Mouse (Mus musculus): ENCODE data around the gene Chtf18. TPM values are rescaled to one million over a fixed set of nuclear protein-coding genes. Genes with fewer than 3 reads are reported as not detected.
"Not testable (repeated sequence)": the region's sequence is repeated elsewhere in the genome, so short reads cannot be mapped to it uniquely, and the experiment has no call there.

Chtf18 gene
- 7.7 and 8.6 TPM in 2 replicates for total RNA-seq (2015; ENCODE audit: low replicate concordance)
- total RNA-seq (2017; ENCODE audit: low replicate concordance) = 7.6 and 11.8 TPM in 2 replicates

DNA sequence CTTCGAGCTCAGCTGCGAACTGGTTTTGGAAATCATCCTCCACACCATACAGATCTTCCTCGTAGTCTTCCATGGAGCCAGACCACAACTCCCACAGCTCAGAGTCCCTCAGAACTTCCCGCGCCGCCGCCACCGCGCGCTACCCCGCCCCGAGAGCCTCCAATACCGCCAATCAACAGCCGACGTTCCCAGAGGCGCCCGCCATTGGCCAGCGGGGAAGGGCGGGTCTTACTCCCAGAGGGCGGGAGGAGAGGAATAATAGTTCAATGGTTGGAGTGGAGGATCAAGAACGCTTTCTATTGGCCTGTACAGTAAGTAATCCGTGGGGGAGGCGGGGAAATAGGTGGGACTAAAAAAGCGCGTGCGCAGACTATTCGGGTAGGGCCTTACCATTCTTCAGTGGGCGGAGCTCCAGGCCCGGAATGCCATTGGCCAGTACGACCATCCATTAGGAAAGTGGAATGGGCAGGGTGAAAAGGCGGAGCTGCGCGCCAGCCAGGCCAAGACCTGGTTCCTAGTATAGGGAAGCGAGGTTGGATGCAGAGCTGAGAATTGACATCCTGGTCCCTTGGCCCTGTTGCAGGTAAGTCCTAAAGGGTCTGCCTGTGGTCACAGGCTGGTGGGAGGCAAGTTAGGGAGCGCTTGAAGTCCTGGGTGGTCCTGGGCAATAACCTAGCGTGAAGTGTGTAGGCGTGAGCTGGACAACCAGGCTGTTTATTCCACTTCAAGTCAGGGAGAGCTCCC is at the start of gene Chtf18, which contains the start of gene Rpusd1:
Chtf18 (minus strand) TSS at position 155 of the 744 bp plus-strand sequence.
Rpusd1 (plus strand) TSS at position 406 of the 744 bp plus-strand sequence.
- ATAC-seq (replicated peaks; ENCODE audit: low FRiP score, poor library complexity, severe bottlenecking) = peak; percentile 92

DNA sequence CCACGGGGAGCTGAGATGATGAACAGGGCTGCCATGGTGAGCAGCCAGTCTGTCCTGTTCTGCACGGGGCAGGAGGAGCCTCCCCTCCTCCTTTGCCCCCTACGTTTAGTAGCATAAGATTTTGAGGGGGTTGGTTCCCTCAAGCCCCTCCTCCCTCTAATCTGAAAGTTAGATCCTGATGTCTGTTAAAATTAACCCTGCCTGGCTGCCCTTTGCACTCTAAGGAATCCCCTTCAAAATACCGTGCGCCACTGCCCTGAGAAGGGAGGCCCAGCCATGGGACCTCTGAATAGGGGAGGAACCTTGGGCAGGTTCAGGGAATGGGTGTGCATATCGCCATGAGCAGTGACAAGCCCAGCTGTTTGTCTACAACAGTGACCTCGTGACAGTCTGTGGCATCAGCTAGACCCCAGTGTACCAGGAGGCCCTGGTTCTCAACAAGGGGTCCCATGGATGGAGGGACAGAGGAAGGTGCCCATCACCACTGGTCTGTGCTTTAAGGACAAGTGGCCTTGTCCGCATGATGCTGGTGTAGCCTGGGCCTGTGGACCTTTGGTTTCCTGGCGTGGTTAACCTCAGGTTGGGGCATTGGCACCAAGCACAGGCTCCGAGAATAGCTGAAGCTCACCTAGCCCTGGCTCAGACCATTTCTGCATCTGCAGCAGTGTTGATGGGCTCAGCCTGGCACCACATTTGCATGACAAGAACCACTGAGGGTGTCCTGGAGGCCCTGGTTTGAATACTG is 48.3 kb upstream of the Chtf18 start:
- no peak for ATAC-seq (replicated peaks; ENCODE audit: low FRiP score, poor library complexity, severe bottlenecking)

DNA sequence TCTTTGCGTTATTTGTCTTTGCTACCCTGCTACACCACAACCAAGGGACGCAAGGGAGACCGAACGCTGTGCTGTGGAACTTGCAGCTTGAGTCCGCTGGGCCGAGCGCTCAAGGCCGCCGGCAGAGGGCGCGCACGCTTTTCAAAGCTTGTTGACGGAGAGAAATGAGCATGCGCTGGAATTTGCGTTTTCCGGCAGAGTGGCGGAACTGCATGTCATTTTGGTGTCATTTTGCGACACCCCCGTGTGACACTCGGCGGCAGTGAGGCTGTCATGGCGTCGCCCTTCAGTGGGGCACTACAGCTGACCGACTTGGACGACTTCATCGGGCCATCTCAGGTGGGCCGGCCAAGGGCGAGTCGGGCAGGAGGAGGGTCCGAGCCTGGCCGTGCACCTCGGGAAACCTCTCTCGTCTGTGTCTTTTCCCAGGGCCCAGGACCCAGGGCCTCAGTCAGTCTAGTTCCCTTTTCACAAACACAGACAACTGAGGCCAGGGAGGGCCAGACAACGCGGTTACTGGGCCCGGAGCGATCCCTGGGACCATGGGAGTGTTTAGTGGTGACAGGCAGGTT is 46.4 kb upstream of the Chtf18 start, which contains the start of gene Narfl:
Narfl (plus strand) TSS at position 228 of the 572 bp plus-strand sequence.
- peak; percentile 97 for ATAC-seq (replicated peaks; ENCODE audit: low FRiP score, poor library complexity, severe bottlenecking)

DNA sequence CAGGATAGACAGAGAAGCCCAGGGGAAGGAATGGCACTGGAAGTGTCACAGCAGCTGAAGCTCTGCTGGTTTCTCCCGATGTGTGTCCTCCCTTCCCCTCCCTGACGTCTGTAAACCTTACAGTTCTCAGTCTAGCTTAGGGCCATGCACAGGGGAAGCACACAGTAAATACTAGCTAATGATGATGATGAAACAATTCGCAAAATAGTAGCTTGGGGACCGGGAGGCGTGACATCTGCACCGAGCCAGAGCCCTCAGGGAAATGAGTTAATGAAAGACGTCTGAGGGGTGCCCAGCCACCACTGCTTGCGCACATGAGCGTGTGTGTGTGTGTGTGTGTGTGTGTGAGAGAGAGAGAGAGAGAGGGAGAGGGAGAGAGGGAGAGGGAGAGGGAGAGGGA is 42.1 kb upstream of the Chtf18 start:
- no peak for ATAC-seq (replicated peaks; ENCODE audit: low FRiP score, poor library complexity, severe bottlenecking)

GRCm38 (mm10) chr17:25765886-25766285 is 38.7 kb upstream of the Chtf18 start:
- no peak for ATAC-seq (replicated peaks; ENCODE audit: low FRiP score, poor library complexity, severe bottlenecking)

DNA sequence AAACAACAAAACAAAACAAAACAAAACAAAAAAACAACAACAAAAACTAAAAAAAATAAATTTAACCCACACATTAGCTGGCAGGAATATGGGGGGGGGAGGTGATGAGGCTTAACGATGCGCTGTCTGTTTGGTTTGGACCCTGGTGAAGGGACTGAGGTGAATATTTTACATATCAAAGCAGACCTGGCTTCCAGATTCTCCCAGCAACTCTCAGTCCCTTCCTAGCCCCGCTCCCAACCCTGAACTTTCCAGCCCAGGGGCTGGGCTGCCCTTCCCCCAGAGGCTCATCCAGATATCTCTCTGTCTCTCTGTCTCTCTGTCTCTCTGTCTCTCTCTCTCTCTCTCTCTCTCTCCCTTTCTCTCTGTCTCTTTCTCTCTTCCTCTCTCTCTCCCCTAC is 35.4 kb upstream of the Chtf18 start:
- ATAC-seq (replicated peaks; ENCODE audit: low FRiP score, poor library complexity, severe bottlenecking) = no peak

GRCm38 (mm10) chr17:25761561-25761970 is 34.3 kb upstream of the Chtf18 start:
- no peak for ATAC-seq (replicated peaks; ENCODE audit: low FRiP score, poor library complexity, severe bottlenecking)

GRCm38 (mm10) chr17:25760148-25760547 is 32.9 kb upstream of the Chtf18 start:
- no peak for ATAC-seq (replicated peaks; ENCODE audit: low FRiP score, poor library complexity, severe bottlenecking)

DNA sequence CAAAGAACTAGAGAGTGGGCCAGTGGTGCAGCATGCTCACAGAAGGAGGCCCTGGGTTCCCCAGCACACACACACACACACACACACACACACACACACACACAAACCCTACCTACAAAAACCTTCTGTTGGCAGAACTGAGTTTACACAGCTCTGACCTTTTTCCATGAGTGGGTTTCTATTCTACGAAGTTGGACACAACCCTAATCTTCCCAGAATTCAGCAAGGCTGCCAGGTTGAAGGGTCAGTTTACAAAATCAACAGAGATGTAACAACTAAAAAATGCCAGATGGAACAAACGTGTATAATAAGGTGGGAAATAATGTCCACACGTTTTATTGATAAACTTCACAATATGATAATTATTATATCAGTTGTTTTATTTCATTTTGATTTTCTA is 30.5 kb upstream of the Chtf18 start:
- ATAC-seq (replicated peaks; ENCODE audit: low FRiP score, poor library complexity, severe bottlenecking) = no peak

DNA sequence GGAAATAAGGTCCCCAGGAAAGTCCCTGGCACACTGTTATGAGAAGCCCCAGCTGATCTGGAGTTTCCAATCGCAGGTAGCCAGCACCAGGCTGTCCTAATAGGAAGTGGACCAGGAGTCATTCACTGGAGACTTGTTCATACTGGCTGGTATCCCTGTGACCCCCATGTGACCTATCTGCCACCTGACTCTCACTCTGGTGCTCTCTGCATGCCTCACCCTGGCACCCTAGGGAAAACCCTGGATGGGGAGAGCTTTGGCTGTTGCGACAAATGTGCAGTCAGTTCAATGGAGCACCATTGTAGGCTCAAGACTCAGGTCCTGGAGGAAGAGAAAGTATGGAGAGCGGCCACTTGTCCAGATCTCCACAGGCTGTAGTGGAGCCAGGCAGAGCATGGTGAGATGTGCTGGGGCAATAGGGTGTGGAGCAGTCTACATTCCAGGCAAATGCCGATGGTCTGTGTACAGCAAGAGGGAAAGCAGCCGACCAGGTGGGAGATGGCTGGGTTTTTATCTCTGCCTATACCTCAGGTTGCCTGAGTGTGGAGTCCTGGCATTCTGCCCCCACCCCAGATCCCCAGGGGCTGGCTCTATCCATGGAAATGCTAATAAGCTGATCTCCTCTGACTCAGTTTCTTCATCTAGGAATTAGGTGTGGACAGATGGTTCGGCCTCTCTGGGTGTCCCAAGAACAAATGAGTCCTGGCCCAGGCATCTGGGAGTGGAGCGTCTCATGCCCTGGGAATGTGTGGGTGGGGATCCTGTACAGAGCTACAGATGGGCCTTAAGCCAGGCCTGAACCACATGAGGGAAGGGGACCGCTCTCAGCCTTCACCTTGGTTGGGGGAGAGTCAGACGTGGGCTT is 29.4 kb upstream of the Chtf18 start:
- ATAC-seq (replicated peaks; ENCODE audit: low FRiP score, poor library complexity, severe bottlenecking) = no peak

DNA sequence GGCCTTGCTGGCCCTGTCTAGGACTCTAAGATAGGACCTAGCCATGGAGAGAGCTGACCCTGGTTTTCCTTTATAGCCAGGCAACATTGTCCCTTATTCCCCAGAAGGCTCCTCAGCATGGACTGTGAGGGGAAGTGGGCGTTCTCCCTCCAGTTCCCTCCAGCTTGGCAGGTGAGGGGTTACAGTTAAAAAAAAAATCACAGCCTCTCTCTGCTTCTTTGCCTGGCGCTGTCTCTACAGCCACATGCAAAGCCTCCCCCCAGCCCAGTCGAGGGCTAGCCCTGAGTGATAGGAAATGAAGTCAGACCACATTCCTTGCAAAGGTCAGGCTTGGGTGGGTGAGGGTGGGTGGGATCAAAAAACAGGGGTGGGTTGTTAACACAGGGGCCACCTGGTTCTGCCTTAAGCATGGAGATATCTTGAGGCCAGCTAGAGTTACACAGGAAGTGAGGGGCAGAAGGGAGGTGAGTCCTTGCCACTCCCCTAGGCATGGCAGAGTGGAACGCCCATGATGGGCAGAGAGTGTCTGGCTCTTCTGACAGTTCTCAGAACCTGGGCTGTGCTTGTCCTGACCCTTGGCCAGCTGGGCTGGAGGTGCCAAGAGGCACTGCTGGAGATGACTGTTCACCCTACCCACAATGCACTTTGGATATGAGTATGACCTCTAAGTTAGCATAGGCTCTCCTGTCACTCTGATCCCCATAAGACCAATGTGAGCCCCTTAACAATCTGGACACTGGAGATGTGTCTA is 28.6 kb upstream of the Chtf18 start:
- no peak for ATAC-seq (replicated peaks; ENCODE audit: low FRiP score, poor library complexity, severe bottlenecking)

DNA sequence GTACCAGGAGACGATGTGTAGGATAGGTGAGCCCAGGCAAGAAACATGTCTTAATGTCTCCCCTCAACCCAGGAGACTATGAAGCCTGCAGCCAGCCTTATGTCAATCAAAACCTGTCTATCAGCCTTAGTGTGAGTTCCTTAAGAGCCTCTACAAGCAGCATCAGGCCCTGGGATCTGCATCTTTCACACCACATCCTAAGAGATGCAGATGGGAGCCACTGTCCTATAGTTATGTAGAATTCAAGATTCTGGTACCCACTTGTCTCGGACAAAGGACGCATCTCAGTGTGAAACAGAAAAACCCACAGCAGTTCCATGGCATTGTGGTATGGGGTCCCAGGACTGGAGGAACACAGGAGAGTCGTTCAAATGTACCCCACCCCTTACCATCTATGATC is 27.9 kb upstream of the Chtf18 start:
- no peak for ATAC-seq (replicated peaks; ENCODE audit: low FRiP score, poor library complexity, severe bottlenecking)

DNA sequence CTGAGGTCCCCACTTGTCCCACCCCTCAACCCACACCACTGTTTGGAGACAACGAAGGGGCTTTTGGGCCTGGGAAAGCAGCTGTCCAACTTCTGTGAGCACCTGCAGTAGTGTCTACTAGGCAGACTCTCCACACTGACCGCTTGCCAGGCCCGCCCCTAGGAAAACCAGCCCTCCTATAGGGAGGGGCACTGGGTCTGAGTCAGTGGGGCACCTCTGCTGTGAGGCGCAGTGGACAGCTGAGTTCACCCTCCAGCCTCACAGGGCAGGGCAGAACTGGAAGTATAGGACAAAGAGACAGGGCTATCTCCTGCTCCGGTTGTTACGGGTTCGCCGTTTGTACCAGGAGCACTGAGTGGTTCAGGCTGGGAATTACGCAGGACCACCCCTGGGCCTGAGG is 27.0 kb upstream of the Chtf18 start, which contains the start of gene Msln:
Msln (minus strand) TSS at position 138 of the 400 bp plus-strand sequence.
- no peak for ATAC-seq (replicated peaks; ENCODE audit: low FRiP score, poor library complexity, severe bottlenecking)

- no peak for ATAC-seq (replicated peaks; ENCODE audit: low FRiP score, poor library complexity, severe bottlenecking)
Observed at GRCm38 (mm10) chr17:25751446-25751845, 24.2 kb upstream of the Chtf18 start.

DNA sequence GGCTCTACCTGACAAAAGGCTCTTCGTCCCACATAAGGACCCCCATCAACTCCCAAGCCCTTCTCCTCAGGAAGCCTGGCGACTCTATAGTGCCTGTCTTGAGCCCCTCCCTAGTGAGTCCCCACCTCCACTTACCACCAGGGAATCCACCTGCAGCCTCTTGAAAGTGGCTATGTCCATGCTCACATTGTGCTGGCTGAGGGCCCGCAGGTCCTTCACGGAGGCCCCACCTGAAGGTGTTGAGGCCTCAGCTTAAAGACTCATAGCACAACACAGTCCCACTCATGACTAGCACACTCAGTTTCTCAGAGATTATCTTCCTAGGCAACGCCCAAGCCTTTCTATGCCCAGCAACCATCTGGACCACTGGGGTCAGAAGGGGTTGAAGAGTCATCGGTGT is 22.1 kb upstream of the Chtf18 start:
- ATAC-seq (replicated peaks; ENCODE audit: low FRiP score, poor library complexity, severe bottlenecking) = no peak

DNA sequence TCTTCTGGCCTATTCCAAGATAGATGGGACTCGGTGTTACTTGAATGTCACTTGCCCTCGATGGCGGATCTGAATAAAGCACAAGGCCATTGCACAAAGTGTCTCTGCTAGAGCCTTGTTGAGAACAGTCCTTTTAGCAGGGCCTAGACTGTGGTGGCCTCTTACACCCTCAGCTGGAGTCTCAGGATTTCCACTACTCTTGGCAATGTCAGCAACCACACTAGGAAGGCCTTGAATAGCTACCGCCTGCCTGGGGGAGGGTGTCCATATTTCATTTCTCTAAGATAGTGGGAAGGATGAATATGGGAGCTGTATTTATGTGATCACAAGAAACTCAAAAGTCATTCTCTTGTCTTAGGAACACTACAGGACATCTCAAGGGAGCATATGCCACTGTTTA is 21.0 kb upstream of the Chtf18 start:
- ATAC-seq (replicated peaks; ENCODE audit: low FRiP score, poor library complexity, severe bottlenecking) = no peak

DNA sequence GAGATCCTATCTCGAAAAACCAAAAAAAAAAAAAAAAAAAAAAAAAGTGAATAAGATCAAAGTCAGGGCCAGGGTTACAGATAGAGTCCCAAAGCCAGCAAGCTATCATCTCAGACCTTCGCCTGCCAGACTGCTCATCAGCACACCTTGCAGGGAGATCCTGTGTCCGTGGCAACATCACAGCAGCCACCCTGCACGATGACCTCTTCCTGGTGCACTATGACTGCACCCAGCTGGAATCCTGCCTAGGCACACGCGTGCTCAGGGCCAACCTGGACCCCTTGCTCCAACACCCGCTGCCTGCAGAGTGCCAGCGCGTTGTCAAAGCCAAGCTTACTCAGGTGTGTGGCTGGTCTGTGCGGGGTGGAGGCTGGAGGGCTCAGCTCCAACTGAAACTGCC is 17.1 kb upstream of the Chtf18 start:
- no peak for ATAC-seq (replicated peaks; ENCODE audit: low FRiP score, poor library complexity, severe bottlenecking)

- no peak for ATAC-seq (replicated peaks; ENCODE audit: low FRiP score, poor library complexity, severe bottlenecking)
Observed at GRCm38 (mm10) chr17:25743831-25744230, 16.6 kb upstream of the Chtf18 start.

GRCm38 (mm10) chr17:25741471-25741870 is 14.3 kb upstream of the Chtf18 start:
- ATAC-seq (replicated peaks; ENCODE audit: low FRiP score, poor library complexity, severe bottlenecking) = not testable (repeated sequence)

Data from erythroblast, adult 5-6 weeks (primary cell).